Mouse (Mus musculus) heart, embryonic 12.5 days (tissue): ENCODE measurements around the gene Prr5l. TPM values are rescaled to one million over a fixed set of nuclear protein-coding genes. Genes with fewer than 3 reads are reported as not detected.

ENCODE experiments used
- ATAC-seq: fragments of 200-750 bp; cut with Nextera tagmentation; 2 replicates; pipeline ENCODE4 v1.8.0; 2017; ENCODE audit warnings: moderate TSS enrichment, moderate library complexity; ENCODE audit not compliant: insufficient number of reproducible peaks, low FRiP score
- H3K27ac ChIP-seq: fragments of 300-500 bp; sonication (generic); 2 replicates; pipeline ENCODE4 v1.5.1; 2016; ENCODE audit warnings: mild to moderate bottlenecking, moderate library complexity; ENCODE audit not compliant: poor library complexity, severe bottlenecking
- H3K27me3 ChIP-seq: fragments of 300-500 bp; sonication (generic); replicated peaks from 2 replicates; pipeline ENCODE4 v1.6.1; 2016; ENCODE audit warnings: mild to moderate bottlenecking, moderate library complexity
- H3K36me3 ChIP-seq: fragments of 300-500 bp; sonication (generic); 2 replicates; pipeline ENCODE4 v1.6.1; 2016; ENCODE audit warnings: mild to moderate bottlenecking, moderate library complexity
- H3K4me1 ChIP-seq: fragments of 300-500 bp; sonication (generic); replicated peaks from 2 replicates; pipeline ENCODE4 v1.6.1; 2016; ENCODE audit warnings: mild to moderate bottlenecking
- H3K4me2 ChIP-seq: fragments of 300-500 bp; sonication (generic); 2 replicates; pipeline ENCODE4 v1.6.1; 2016; ENCODE audit warnings: mild to moderate bottlenecking, moderate library complexity
- H3K4me3 ChIP-seq: fragments of 300-500 bp; sonication (generic); 2 replicates; pipeline ENCODE4 v1.5.1; 2016; ENCODE audit warnings: mild to moderate bottlenecking
- H3K9ac ChIP-seq: fragments of 300-500 bp; sonication (generic); 2 replicates; pipeline ENCODE4 v1.6.1; 2016; ENCODE audit warnings: mild to moderate bottlenecking, moderate library complexity
- H3K9me3 ChIP-seq: fragments of 300-500 bp; sonication (generic); replicated peaks from 2 replicates; pipeline ENCODE4 v1.6.1; 2016; ENCODE audit warnings: mild to moderate bottlenecking, moderate library complexity
- WGBS: fragments of 180-500 bp; shearing (Covaris S2); methylation state at CpG from one replicate; pipeline ENCODE4 v1.1.7; 2016; 5-methylcytosine and 5-hydroxymethylcytosine counted together
- polyA plus RNA-seq: library from polyadenylated mRNA; unstranded; fragments of >200 nt; fragmentation: Nextera tagmentation; extraction: Ambion mirVana; gene quantifications from 2 replicates; pipeline ENCODE4 v1.2.1, GENCODE M21; 2016

Gene Prr5l
- polyA plus RNA-seq, 1 experiment from 2014 or later, result 10.3 TPM

DNA sequence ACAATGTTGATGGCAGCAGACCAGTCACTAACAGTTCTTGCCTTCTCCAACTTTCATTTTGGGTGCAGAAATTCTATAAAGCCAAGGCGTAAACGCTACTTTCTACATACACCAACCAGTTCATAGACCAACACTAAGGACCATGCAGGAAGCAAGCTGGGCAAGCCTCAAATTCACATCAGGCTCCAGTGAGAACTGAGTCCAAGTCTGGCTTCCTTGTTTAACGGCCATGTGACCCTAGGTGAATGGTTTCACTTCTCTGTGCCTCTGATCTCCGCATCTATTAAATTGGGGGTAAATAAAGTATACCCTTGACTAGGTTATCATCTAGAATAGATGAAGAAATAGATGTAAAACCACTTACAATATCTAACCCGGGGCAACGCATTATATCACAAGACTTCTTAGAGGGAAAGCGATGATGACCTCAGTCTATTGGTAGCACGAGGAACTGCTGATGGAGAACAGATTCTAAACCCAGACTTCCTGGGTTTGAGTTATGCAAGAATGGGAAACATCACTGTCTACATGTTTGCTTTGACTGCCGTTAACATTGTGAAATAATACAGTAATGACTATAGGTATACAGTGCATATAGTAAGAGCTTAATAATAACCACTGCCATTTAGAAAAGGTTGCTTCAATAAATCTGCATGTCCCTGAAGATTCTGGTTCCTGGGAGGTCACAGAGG, 1.2 kb downstream of the Prr5l start:
- Histone ChIP-seq H3K36me3 (no peaks in the 10 kb centered on the region), H3K9me3 (no peaks in the 10 kb centered on the region), H3K9ac (no peak overlapping the region), H3K4me2 (no peak overlapping the region), H3K4me3 (no peak overlapping the region), H3K27me3 (peaks cover 7% of the 10 kb centered on the region), H3K27ac (no peak overlapping the region), H3K4me1 (peaks cover 20% of the 10 kb centered on the region)
- 71% methylated on average over 9 of the region's 9 CpGs for WGBS
- ATAC-seq, result no peak

DNA sequence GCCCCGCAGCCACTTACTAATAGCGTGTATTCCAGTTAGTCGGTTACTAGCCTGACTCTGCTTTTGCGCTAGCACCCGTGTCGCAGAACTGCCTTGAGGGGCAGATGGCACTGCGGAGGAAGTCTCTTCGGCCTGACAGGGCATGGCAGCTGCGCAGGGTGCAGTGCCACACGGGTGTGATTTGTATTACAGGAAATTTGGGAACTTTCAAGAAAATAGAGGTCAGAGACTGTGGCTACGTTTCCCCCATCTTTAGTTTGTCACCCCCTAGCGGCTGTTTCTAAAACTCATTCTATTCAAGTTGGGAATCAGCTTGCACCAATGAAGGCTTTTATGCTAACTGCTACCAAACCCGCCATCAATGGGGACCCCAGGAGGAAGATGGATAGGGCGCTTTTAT, 11.6 kb downstream of the Prr5l start:
- 32% methylated on average over 14 of the region's 14 CpGs for WGBS
- ATAC-seq, result no peak
- no peaks in the 10 kb centered on the region for H3K4me1 ChIP-seq
- no peak overlapping the region for H3K27ac ChIP-seq
- 0 out of 2 replicates have a peak, but pooled peaks cover 3% of the 10 kb centered on the region for H3K27me3 ChIP-seq
- H3K4me2 ChIP-seq, result peak overlapping the region; percentile 60
- H3K4me3 ChIP-seq, result peak overlapping the region; percentile 31
- H3K36me3 ChIP-seq, result no peaks in the 10 kb centered on the region
- no peaks in the 10 kb centered on the region for H3K9me3 ChIP-seq
- H3K9ac ChIP-seq, result 0 out of 2 replicates have a peak overlapping the region, but pooled peaks have one; percentile 34

DNA sequence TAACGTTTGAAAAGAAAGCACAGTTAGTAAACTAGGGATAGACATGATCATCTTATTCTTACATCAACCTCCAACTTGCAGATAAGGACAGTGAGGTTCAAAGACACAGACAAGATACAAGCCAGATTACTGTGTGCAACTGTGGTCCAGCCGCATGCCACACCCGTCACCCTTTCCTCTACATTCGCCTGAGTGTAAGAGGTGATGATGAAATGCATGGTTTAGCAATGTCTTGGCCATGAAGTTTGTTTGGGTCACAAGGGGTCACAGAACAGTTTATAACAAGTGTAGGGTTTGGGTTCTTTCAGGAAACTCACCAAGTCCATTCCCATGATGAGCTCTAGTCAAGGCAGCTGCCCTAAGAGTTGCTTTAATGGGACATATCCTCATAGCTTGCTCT, 14.1 kb downstream of the Prr5l start:
- 0 out of 2 replicates have a peak, but pooled peaks cover 3% of the 10 kb centered on the region for H3K27me3 ChIP-seq
- H3K9me3 ChIP-seq, result no peaks in the 10 kb centered on the region
- no peak overlapping the region for H3K4me2 ChIP-seq
- H3K4me3 ChIP-seq, result no peak overlapping the region
- no peaks in the 10 kb centered on the region for H3K36me3 ChIP-seq
- no peak for ATAC-seq
- WGBS, result 79% methylated on average over 4 of the region's 4 CpGs
- no peak overlapping the region for H3K9ac ChIP-seq
- H3K4me1 ChIP-seq, result no peaks in the 10 kb centered on the region
- no peak overlapping the region for H3K27ac ChIP-seq

DNA sequence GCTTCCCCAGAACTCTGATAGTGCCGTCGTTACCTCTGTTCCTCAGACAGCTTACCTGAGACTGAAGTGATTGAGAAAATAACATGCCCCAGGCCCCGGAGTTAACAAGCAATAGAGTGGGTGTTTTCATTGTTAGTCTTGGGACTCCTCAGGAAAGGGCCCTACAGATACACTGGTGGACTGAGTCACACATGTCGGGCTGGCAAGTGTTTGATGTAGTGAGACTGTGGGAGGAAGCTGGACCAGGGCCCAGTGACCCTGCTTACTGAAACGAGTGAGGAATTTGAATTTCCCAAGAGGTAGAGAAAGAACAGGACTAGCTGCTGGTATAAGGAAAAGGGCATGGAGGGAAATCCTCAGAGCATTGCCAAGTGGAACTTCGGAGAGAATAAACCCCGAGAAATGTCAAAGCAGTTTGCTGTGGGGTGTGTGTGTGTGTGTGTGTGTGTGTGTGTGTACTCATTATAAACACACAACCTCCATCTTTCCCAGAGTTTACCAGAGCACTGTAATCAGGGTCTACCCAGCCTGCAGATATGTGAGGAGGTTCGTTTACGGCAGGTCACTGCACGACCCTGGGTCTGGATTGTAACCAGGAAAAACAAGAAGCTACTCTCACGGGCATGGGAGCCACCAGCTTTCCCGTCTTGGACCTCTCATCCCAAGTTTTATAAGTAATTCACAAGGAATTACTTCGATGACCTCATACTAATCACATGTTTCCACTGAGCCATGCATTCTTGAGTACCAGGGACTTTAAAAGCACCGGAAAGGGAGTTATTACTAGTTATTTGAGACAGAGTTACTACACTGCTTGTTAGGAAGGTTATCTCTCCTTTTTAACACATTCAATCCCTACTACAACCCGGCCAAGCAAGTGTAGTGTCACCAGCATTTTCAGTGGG, 20.4 kb downstream of the Prr5l start:
- 0 out of 2 replicates have a peak, but pooled peaks cover 3% of the 10 kb centered on the region for H3K27me3 ChIP-seq
- H3K4me3 ChIP-seq, result no peak overlapping the region
- 49% methylated on average over 15 of the region's 15 CpGs for WGBS
- H3K27ac ChIP-seq, result peak overlapping the region; percentile 56
- H3K36me3 ChIP-seq, result no peaks in the 10 kb centered on the region
- H3K9me3 ChIP-seq, result no peaks in the 10 kb centered on the region
- no peak overlapping the region for H3K9ac ChIP-seq
- peak overlapping the region; percentile 20; the same call in 1 of the 2 replicates for H3K4me2 ChIP-seq
- ATAC-seq, result 0 out of 2 replicates have a peak, but pooled peaks have one; percentile 48
- H3K4me1 ChIP-seq, result peaks cover 8% of the 10 kb centered on the region; the same call in 1 of the 2 replicates

DNA sequence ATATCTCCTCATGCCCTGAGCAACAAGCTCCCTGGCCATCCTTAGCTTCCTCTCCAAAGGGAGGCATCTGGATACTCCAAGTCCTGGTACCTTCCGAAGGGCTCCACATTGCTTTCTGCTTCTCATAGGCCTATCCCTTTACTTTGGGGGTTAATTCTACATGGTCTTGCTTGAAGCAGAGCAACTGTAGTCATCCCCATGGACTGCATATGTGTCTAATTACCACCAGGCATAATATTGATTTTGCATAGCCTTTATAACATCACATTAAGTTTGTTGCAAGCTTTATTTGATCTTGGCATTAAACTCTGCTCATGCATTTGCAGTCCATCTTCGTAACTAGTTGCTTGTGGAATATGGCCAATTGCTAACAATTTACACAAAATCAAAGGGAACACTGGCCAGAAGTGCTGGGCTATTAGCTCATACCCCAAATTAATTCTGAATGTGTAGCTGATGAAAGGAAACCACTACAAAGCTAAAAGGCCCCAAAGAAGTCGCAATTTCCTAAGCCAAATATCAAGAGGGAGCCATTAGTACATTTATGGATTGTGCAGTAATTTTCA, 21.8 kb downstream of the Prr5l start:
- no peak overlapping the region for H3K27ac ChIP-seq
- no peak for ATAC-seq
- WGBS, result 78% methylated on average over 3 of the region's 3 CpGs

DNA sequence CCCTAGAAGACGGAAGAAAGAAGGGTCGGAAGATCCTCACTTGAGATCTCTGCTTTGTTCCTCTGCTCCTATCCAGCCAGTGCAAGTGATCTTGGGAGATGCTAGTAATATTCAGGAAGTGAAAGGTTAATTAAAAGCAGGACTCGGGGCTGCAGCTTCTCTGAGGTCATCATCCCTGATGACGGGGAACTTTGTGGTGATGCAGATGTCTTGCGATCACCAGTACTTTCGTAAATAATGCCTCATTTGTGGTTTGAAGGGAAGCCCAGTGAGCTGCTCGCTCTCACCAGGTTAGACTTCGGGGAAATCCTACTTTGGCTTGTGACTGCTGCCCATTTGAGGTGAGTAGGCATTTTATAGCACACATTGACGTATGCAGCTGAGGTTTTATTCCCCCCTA, 26.7 kb downstream of the Prr5l start:
- H3K4me3 ChIP-seq, result no peak overlapping the region
- H3K4me1 ChIP-seq, result no peaks in the 10 kb centered on the region
- ATAC-seq, result no peak
- H3K9me3 ChIP-seq, result no peaks in the 10 kb centered on the region
- H3K27ac ChIP-seq, result no peak overlapping the region
- H3K27me3 ChIP-seq, result 0 out of 2 replicates have a peak, but pooled peaks cover 3% of the 10 kb centered on the region
- no peak overlapping the region for H3K9ac ChIP-seq
- 74% methylated on average over 9 of the region's 9 CpGs for WGBS
- H3K36me3 ChIP-seq, result no peaks in the 10 kb centered on the region
- no peak overlapping the region for H3K4me2 ChIP-seq

More for the DNA sequence above, 21.8 kb downstream of the Prr5l start:
- Histone ChIP-seq H3K4me2 (no peak overlapping the region), H3K4me3 (no peak overlapping the region), H3K36me3 (no peaks in the 10 kb centered on the region), H3K4me1 (peaks cover 8% of the 10 kb centered on the region; the same call in 1 of the 2 replicates), H3K9me3 (no peaks in the 10 kb centered on the region), H3K27me3 (0 out of 2 replicates have a peak, but pooled peaks cover 3% of the 10 kb centered on the region), H3K9ac (no peak overlapping the region)

DNA sequence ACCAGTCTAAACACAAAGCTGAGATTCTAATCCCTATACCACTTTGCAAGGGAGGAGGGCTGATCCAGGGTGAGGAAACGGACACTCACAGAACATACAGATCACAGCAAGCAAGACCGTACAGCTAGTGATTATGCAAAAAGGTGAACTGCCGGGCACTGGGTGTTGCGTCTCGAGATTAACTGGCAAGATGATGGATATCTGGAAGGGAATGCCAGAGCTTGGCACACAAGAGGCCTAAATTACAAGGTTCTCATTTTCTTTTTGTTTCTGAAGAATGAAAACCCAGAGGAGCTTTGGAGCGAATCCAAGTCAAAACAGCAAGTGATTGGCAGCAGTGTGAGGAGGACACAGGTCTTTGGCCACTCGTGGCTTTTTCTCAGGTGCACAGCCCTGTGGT, 28.0 kb downstream of the Prr5l start:
- no peak overlapping the region for H3K27ac ChIP-seq
- no peak overlapping the region for H3K4me2 ChIP-seq
- H3K36me3 ChIP-seq, result no peaks in the 10 kb centered on the region
- H3K9me3 ChIP-seq, result no peaks in the 10 kb centered on the region; the same call in 1 of the 2 replicates
- H3K9ac ChIP-seq, result no peak overlapping the region
- H3K4me3 ChIP-seq, result no peak overlapping the region
- no peak for ATAC-seq
- WGBS, result 68% methylated on average over 7 of the region's 7 CpGs
- 0 out of 2 replicates have a peak, but pooled peaks cover 3% of the 10 kb centered on the region for H3K27me3 ChIP-seq
- no peaks in the 10 kb centered on the region for H3K4me1 ChIP-seq

DNA sequence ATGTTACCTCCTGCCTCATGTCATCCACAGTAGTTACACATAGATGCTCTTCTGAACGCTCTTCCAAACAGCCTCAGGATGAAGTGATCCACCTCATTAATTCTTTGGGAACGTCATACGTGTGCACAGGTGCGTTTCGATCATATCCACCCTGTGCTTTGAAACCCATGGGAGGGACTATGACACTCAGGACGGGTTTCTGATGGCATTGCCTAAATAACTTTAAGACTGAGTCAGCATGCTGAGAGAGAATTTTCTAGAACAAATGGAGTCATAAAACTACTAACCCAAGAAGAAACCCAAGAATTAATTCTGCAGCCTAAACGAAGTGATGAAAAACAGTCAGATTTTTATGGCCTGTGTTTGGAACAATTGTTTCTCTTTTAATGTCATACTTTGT, 40.1 kb downstream of the Prr5l start:
- Histone ChIP-seq H3K9me3 (no peaks in the 10 kb centered on the region), H3K27ac (no peak overlapping the region)
- 73% methylated on average over 7 of the region's 7 CpGs for WGBS

DNA sequence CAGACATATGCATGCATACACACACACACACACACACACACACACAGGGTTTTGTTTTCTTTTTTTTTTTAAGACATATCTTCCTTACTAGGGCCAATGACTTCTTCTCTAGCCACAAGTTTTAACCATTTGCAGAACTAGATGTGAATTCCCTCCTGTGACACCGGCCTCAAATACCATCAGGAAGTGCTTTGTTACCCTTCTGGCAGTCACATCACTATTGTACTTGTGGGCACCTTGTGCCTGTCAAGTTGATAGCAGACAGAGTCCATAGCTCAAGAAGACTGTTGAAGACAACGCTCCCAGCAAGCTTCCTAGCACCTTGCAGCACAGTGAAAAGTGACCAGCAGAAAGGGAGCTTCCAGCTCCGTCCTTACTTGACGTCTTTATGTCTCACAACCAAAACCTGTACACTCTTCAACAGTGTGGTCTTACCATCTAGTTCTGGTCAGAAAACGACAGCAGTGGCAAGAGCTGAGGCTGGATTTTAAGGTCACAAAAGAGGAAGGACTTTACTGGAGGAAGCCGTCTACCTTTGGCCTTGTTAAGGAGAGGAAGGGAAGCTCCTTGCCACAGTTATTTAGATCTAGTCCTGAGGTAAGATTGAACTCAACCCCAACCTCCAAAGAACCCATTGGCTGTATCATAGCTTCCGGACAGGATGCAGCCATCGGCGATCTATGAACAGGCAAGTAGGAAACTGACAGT, 47.9 kb downstream of the Prr5l start:
- Histone ChIP-seq H3K4me2 (no peak overlapping the region), H3K27me3 (0 out of 2 replicates have a peak, but pooled peaks cover 2% of the 10 kb centered on the region), H3K4me1 (peaks cover 8% of the 10 kb centered on the region), H3K9me3 (no peaks in the 10 kb centered on the region), H3K9ac (no peak overlapping the region), H3K4me3 (no peak overlapping the region), H3K36me3 (no peaks in the 10 kb centered on the region), H3K27ac (no peak overlapping the region)
- 67% methylated on average over 9 of the region's 9 CpGs for WGBS
- no peak for ATAC-seq

More for the DNA sequence above, 40.1 kb downstream of the Prr5l start:
- Histone ChIP-seq H3K27me3 (peaks cover 2% of the 10 kb centered on the region; the same call in 1 of the 2 replicates), H3K4me2 (no peak overlapping the region), H3K9ac (no peak overlapping the region), H3K4me1 (no peaks in the 10 kb centered on the region), H3K36me3 (no peaks in the 10 kb centered on the region), H3K4me3 (no peak overlapping the region)
- ATAC-seq, result no peak

DNA sequence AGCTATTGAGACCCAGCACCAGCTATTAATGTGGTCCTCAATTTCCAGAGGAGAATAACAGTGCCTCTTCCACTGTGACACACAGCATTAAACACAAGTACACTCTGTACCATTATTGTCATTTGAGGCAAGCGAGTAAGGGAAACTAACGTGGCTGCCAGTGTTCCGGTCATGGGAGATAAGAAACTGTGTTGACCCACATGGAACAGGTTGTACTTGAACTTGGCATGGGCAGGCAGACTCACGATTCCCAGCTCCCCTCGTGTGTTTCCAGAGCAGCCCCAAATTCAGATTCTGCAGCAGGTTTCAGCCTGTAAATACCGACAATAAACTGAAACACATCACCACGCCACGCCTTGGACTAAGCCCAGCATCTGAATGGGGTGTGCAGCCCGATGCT, 50.5 kb downstream of the Prr5l start:
- no peak for ATAC-seq
- Histone ChIP-seq H3K4me2 (no peak overlapping the region), H3K4me1 (peaks cover 16% of the 10 kb centered on the region), H3K27ac (no peak overlapping the region), H3K36me3 (no peaks in the 10 kb centered on the region), H3K4me3 (no peak overlapping the region), H3K9ac (no peak overlapping the region), H3K27me3 (no peaks in the 10 kb centered on the region), H3K9me3 (no peaks in the 10 kb centered on the region)
- WGBS, result 75% methylated on average over 9 of the region's 9 CpGs
